ENCODE assay signal across 9 mouse cellular contexts in genomic region chr15:78254751-78255150, GRCm38 (mm10). TPM values are rescaled to one million over a fixed set of nuclear protein-coding genes. Genes with fewer than 3 reads are reported as not detected.
A peak's percentile ranks its signal among the peaks of the same experiment; 100 is the strongest.
DNase-seq lines count a peak whose midpoint lies in the region; ATAC-seq lines count a peak whose summit lies in the region.
"Had no signal": no experiment of that assay in that cellular context is flagged by ENCODE, and none has a peak within 500 bp of the region (broad histone marks: within the 10 kb centered on the region; RNA-seq: fewer than 3 reads in every experiment).

No protein-coding gene starts in this region.

- peaks cover 7% of the 10 kb centered on the region; the same call in 1 of the 2 replicates for H3K4me1 ChIP-seq in liver, embryonic 11.5 days (replicated peaks; ENCODE audit: control insufficient read depth, insufficient read depth, low read length)

- ATAC-seq in liver, embryonic 11.5 days (replicated peaks; ENCODE audit: low FRiP score), result no peak

- H3K36me3 ChIP-seq in liver, embryonic 11.5 days (ENCODE audit: control insufficient read depth, insufficient read depth, low read length), result no peaks in the 10 kb centered on the region

- no peak overlapping the region for H3K27ac ChIP-seq in liver, embryonic 11.5 days (ENCODE audit: low read depth, low read length)

- H3K9me3 ChIP-seq in liver, embryonic 11.5 days (ENCODE audit: control insufficient read depth, low read length), result no peaks in the 10 kb centered on the region

- 0 out of 2 replicates have a peak, but pooled peaks cover 2% of the 10 kb centered on the region for H3K27me3 ChIP-seq in liver, embryonic 11.5 days (replicated peaks; ENCODE audit: control insufficient read depth, insufficient read depth, low read length)

- 28% methylated on average over 20 of the region's 20 CpGs for WGBS in liver, embryonic 11.5 days

- no peak overlapping the region for H3K4me3 ChIP-seq in liver, embryonic 11.5 days (ENCODE audit: low read depth, low read length)
- H3K4me3 ChIP-seq: myocyte had no signal

- peak; percentile 54 for DNase-seq in liver
- no peak for DNase-seq in liver, embryonic 11.5 days (ENCODE audit: low spot score)
- peak; percentile 69 for DNase-seq in adrenal gland, postnatal 10 days
- peak; percentile 54 for DNase-seq in embryo, embryonic 11.5 days (ENCODE audit: low read depth, low spot score)
- peak; percentile 72 for DNase-seq in kidney, postnatal 10 days
- peak; percentile 44 to 58 for DNase-seq in lung, postnatal 4 days
- peak; percentile 47 for DNase-seq in testis, postnatal 14 days (ENCODE audit: low spot score)
- no peak for DNase-seq in urinary bladder, postnatal 4 days (ENCODE audit: low spot score in 2 of 2)

- H3K9ac ChIP-seq in liver, embryonic 11.5 days (ENCODE audit: low read depth, low read length), result no peak overlapping the region

- no peak overlapping the region for H3K4me2 ChIP-seq in liver, embryonic 11.5 days

RNA-seq across cellular contexts. Expression of gene Ncf4, which starts 10.2 kb away (rescaled TPM):
- 18.8 and 19.8 TPM in 2 replicates for polyA plus RNA-seq in liver, embryonic 11.5 days (2014; fragmentation: Nextera tagmentation; extraction: Ambion mirVana)
- total RNA-seq in adrenal gland, postnatal 10 days (2021), result 1 to 10 TPM; 4.1 to 6.3 TPM

RNA-seq across cellular contexts. Expression of gene Pvalb, which starts 48.6 kb away (rescaled TPM):
- not detected in 2 replicates for polyA plus RNA-seq in liver, embryonic 11.5 days (2014; fragmentation: Nextera tagmentation; extraction: Ambion mirVana)
- 100 to 1,000 TPM; 132 to 141 TPM for total RNA-seq in adrenal gland, postnatal 10 days (2021)

RNA-seq across cellular contexts. Expression of gene Csf2rb2, which starts 50.8 kb away (rescaled TPM):
- 1.5 and 1.8 TPM in 2 replicates for polyA plus RNA-seq in liver, embryonic 11.5 days (2014; fragmentation: Nextera tagmentation; extraction: Ambion mirVana)
- total RNA-seq in adrenal gland, postnatal 10 days (2021), result 1 to 10 TPM; 5.8 to 6.3 TPM

Comparison
In these comparisons a context has a peak if more than half of its experiments do, and no peak if none do; other contexts are left out.
1. DNase-seq: peak in liver (single experiment), adrenal gland, postnatal 10 days (single experiment), embryo, embryonic 11.5 days (single experiment), kidney, postnatal 10 days (single experiment), lung, postnatal 4 days (2 of 2) and testis, postnatal 14 days (single experiment); none in liver, embryonic 11.5 days (single experiment) and urinary bladder, postnatal 4 days (0 of 2).